Mouse (Mus musculus): ENCODE measurements at regions not wholly inside any gene's neighbourhood (a gene's known extent, or its start where the extent isn't known, plus 50 kb on each side); places are given as distances from the start of the nearest gene placed in this dataset.

GRCm38 (mm10) chr1:73839351-73839750 lies 284.9 kb downstream of the Tns1 start:
- 69% methylated on average over 2 of the region's 2 CpGs for WGBS
- no peak for ATAC-seq
- no peaks in the 10 kb centered on the region for H3K4me1 ChIP-seq (ENCODE audit: control insufficient read depth, insufficient read depth, low read length)
- no peaks in the 10 kb centered on the region for H3K27me3 ChIP-seq (replicated peaks; ENCODE audit: control insufficient read depth, insufficient read depth, low read length)
- H3K4me2 ChIP-seq (ENCODE audit: low read depth, low read length) = no peak overlapping the region
- H3K36me3 ChIP-seq (ENCODE audit: control insufficient read depth, insufficient read depth, low read length) = no peaks in the 10 kb centered on the region
- no peaks in the 10 kb centered on the region for H3K9me3 ChIP-seq (ENCODE audit: control insufficient read depth, low read length)
- H3K4me3 ChIP-seq (ENCODE audit: low read length) = no peak overlapping the region
- H3K9ac ChIP-seq (ENCODE audit: low read depth, low read length) = no peak overlapping the region
- H3K27ac ChIP-seq (ENCODE audit: low read length) = no peak overlapping the region

GRCm38 (mm10) chr1:73836680-73837079 lies 287.6 kb downstream of the Tns1 start:
- H3K4me2 ChIP-seq (ENCODE audit: low read depth, low read length) = no peak overlapping the region
- no peak for ATAC-seq
- no peak overlapping the region for H3K27ac ChIP-seq (ENCODE audit: low read length)
- H3K4me3 ChIP-seq (ENCODE audit: low read length) = no peak overlapping the region
- no peaks in the 10 kb centered on the region for H3K27me3 ChIP-seq (replicated peaks; ENCODE audit: control insufficient read depth, insufficient read depth, low read length)
- H3K36me3 ChIP-seq (ENCODE audit: control insufficient read depth, insufficient read depth, low read length) = no peaks in the 10 kb centered on the region
- no peak overlapping the region for H3K9ac ChIP-seq (ENCODE audit: low read depth, low read length)
- H3K9me3 ChIP-seq (ENCODE audit: control insufficient read depth, low read length) = no peaks in the 10 kb centered on the region
- H3K4me1 ChIP-seq (ENCODE audit: control insufficient read depth, insufficient read depth, low read length) = no peaks in the 10 kb centered on the region

GRCm38 (mm10) chr1:73834566-73834965 lies 289.7 kb downstream of the Tns1 start:
- Histone ChIP-seq H3K4me2 (ENCODE audit: low read depth, low read length) (no peak overlapping the region), H3K36me3 (ENCODE audit: control insufficient read depth, insufficient read depth, low read length) (no peaks in the 10 kb centered on the region), H3K4me1 (ENCODE audit: control insufficient read depth, insufficient read depth, low read length) (no peaks in the 10 kb centered on the region), H3K4me3 (ENCODE audit: low read length) (no peak overlapping the region), H3K27ac (ENCODE audit: low read length) (no peak overlapping the region), H3K9ac (ENCODE audit: low read depth, low read length) (no peak overlapping the region), H3K9me3 (ENCODE audit: control insufficient read depth, low read length) (no peaks in the 10 kb centered on the region), H3K27me3 (replicated peaks; ENCODE audit: control insufficient read depth, insufficient read depth, low read length) (no peaks in the 10 kb centered on the region)
- ATAC-seq = no peak
- 92% methylated on average over 1 of the region's 1 CpGs for WGBS

DNA sequence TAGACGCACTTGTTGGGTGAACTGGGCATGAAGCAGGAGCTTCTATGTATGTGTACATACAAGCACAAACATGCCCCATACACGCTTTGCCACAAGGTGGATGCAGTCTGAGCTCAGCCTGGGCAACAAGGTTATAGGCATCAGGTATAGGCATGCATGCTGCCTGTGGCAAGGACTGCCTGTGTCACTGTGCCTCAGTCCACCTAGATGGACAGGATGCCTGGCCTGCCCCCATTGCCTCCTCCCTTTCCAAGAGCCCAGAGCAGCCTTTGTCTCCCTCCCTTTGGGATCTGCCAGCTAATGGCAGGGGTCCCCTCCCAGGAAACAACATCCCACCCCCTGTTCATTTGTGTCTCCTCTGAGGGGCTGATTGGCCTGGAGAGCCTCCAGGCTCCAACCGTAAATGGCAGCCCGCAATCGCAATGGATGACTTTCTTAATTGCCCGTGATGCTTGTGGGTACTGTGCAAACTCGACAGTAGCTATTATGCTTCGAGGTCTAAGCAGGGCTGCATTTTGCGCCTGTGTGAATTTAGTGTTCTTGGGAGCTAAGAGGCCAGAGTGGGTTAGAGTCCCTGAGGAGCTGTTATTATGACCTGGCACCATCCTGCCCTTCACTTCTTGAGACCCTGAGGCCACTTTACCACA lies 293.6 kb downstream of the Tns1 start:
- no peak overlapping the region for H3K27ac ChIP-seq (ENCODE audit: low read length)
- H3K4me3 ChIP-seq (ENCODE audit: low read length) = no peak overlapping the region
- H3K36me3 ChIP-seq (ENCODE audit: control insufficient read depth, insufficient read depth, low read length) = no peaks in the 10 kb centered on the region
- H3K9me3 ChIP-seq (ENCODE audit: control insufficient read depth, low read length) = no peaks in the 10 kb centered on the region
- H3K4me1 ChIP-seq (ENCODE audit: control insufficient read depth, insufficient read depth, low read length) = no peaks in the 10 kb centered on the region
- WGBS = 73% methylated on average over 9 of the region's 9 CpGs
- H3K4me2 ChIP-seq (ENCODE audit: low read depth, low read length) = no peak overlapping the region
- H3K9ac ChIP-seq (ENCODE audit: low read depth, low read length) = no peak overlapping the region
- no peak for ATAC-seq
- no peaks in the 10 kb centered on the region for H3K27me3 ChIP-seq (replicated peaks; ENCODE audit: control insufficient read depth, insufficient read depth, low read length)

DNA sequence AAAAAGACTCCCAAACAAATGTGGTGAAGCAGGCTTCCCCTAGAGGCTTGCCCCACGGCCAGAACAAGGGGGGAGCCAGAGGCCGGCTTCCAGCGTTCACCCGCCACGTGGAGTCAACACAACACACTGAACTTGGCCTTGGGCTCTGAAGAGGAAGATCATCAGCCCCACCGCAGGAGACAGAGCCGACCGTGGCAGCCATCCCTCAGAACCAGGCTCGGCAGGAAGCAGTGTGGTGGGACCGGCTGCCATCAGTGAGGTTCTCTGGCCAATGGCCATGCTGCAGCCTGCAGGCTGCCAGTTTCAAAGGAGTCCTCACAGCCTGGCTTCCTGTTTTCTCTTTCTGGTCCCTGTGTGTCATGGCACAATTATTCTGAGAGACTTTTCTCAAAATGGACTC lies 295.3 kb downstream of the Tns1 start:
- Histone ChIP-seq H3K4me3 (ENCODE audit: low read length) (no peak overlapping the region), H3K4me1 (ENCODE audit: control insufficient read depth, insufficient read depth, low read length) (peaks cover 6% of the 10 kb centered on the region; the same call in 1 of the 2 replicates), H3K27me3 (replicated peaks; ENCODE audit: control insufficient read depth, insufficient read depth, low read length) (no peaks in the 10 kb centered on the region), H3K36me3 (ENCODE audit: control insufficient read depth, insufficient read depth, low read length) (no peaks in the 10 kb centered on the region), H3K9ac (ENCODE audit: low read depth, low read length) (no peak overlapping the region; the same call in 1 of the 2 replicates), H3K4me2 (ENCODE audit: low read depth, low read length) (no peak overlapping the region), H3K27ac (ENCODE audit: low read length) (no peak overlapping the region), H3K9me3 (ENCODE audit: control insufficient read depth, low read length) (no peaks in the 10 kb centered on the region)
- ATAC-seq = no peak
- WGBS = 52% methylated on average over 10 of the region's 10 CpGs

DNA sequence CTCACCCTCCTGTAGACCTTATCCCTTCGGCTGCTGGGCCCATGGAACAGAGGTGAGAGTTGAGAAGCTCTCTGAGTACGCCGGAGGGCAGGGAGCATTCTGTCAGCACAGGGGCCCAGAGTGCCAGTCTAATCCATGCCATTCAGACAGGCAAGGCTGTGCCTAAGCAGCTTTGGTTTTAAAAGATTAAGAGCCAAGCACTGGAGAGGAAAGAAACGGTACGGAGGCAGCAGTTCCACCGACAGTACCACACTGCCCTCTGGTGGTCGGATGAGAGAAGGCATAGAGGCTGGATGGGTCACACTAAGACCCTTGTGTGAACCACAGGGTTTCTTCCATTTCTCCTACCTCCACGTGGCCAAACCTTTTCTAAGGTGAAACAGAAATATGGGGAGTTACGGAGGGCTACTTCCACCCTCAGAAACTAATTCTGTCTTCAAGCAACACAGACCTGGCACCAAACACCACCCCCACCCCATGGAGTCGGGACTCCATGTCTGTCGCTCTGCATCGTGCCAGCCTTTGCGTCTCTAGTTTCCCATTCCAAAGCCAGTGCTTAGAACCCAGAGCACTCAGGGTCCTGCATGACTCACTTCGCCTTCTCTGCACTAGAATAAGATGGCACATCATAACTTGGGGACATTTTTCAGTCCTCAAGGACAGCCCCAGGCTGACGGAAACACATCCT lies 297.9 kb downstream of the Tns1 start:
- Histone ChIP-seq H3K4me3 (ENCODE audit: low read length) (no peak overlapping the region), H3K9me3 (ENCODE audit: control insufficient read depth, low read length) (no peaks in the 10 kb centered on the region), H3K4me2 (ENCODE audit: low read depth, low read length) (no peak overlapping the region), H3K4me1 (ENCODE audit: control insufficient read depth, insufficient read depth, low read length) (peaks cover 6% of the 10 kb centered on the region; the same call in 1 of the 2 replicates), H3K36me3 (ENCODE audit: control insufficient read depth, insufficient read depth, low read length) (no peaks in the 10 kb centered on the region), H3K9ac (ENCODE audit: low read depth, low read length) (no peak overlapping the region; the same call in 1 of the 2 replicates), H3K27me3 (replicated peaks; ENCODE audit: control insufficient read depth, insufficient read depth, low read length) (no peaks in the 10 kb centered on the region), H3K27ac (ENCODE audit: low read length) (no peak overlapping the region)
- WGBS = 40% methylated on average over 15 of the region's 15 CpGs
- peak; percentile 75; the same call in 1 of the 2 replicates for ATAC-seq

DNA sequence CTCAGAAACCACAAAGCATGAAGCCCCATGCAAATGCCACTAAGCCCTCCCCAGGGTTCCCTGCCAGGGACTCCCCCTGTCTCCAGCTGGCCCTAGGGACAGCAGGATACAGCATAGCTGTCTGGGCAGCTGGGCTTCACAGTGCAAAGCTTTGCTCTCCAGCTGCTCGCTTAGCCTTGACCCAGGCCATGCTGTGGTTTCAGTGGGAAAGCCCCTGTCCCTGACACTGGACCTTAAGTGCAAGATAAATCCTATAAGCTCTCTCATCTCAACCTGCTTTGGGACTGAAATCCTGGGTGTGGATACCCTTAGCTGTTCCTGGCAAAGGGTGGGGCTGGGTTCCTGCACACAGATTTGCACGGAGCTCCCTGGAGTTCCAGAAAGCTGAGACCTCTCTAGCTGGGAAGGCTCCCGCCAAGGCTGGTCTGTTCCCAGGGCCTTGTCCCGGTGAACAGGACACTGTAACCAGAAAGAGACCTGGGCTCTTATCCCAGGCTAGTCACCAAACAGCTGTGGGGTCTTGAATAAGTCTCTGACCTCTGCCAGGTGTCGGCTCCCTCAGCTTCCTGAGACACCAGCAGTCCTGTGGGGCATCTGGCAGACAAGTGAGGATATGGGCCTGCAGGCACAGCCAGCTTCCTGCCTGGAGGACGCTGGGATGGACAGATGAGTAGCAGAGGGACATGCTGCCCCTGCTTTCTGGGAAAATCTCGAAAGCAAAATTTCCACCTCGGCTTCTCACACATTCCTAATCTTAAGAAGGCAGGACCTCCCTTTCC lies 299.7 kb downstream of the Tns1 start:
- H3K9me3 ChIP-seq (ENCODE audit: control insufficient read depth, low read length) = no peaks in the 10 kb centered on the region
- no peak overlapping the region for H3K4me3 ChIP-seq (ENCODE audit: low read length)
- H3K4me2 ChIP-seq (ENCODE audit: low read depth, low read length) = no peak overlapping the region
- peaks cover 6% of the 10 kb centered on the region; the same call in 1 of the 2 replicates for H3K4me1 ChIP-seq (ENCODE audit: control insufficient read depth, insufficient read depth, low read length)
- H3K36me3 ChIP-seq (ENCODE audit: control insufficient read depth, insufficient read depth, low read length) = no peaks in the 10 kb centered on the region
- H3K27me3 ChIP-seq (replicated peaks; ENCODE audit: control insufficient read depth, insufficient read depth, low read length) = no peaks in the 10 kb centered on the region
- ATAC-seq = no peak; the same call in 1 of the 2 replicates
- no peak overlapping the region for H3K27ac ChIP-seq (ENCODE audit: low read length)
- WGBS = 63% methylated on average over 8 of the region's 8 CpGs
- H3K9ac ChIP-seq (ENCODE audit: low read depth, low read length) = peak overlapping the region; percentile 19; the same call in 1 of the 2 replicates

DNA sequence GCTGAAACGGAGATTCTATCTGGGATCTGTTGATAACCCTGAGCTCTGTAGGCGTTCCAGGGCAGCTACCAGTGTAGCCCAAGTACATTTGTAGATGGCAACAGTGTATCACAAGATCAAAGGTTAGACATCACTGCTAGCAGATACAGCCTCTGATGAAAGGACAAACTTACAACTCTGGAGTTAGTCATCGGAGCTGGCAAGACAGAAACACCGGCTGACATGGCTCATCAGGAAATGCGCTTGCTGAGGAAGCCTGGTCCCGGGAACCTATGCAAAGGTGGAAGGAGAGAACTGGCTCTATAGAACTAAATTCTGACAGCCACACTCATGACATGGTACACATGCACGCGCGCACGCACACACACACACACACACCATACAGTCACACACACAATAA lies 300.5 kb downstream of the Tns1 start:
- 82% methylated on average over 10 of the region's 10 CpGs for WGBS
- Histone ChIP-seq H3K27ac (ENCODE audit: low read length) (no peak overlapping the region), H3K4me2 (ENCODE audit: low read depth, low read length) (no peak overlapping the region), H3K9ac (ENCODE audit: low read depth, low read length) (no peak overlapping the region), H3K4me1 (ENCODE audit: control insufficient read depth, insufficient read depth, low read length) (peaks cover 6% of the 10 kb centered on the region; the same call in 1 of the 2 replicates), H3K36me3 (ENCODE audit: control insufficient read depth, insufficient read depth, low read length) (no peaks in the 10 kb centered on the region), H3K27me3 (replicated peaks; ENCODE audit: control insufficient read depth, insufficient read depth, low read length) (no peaks in the 10 kb centered on the region), H3K9me3 (ENCODE audit: control insufficient read depth, low read length) (no peaks in the 10 kb centered on the region), H3K4me3 (ENCODE audit: low read length) (no peak overlapping the region)
- ATAC-seq = no peak

DNA sequence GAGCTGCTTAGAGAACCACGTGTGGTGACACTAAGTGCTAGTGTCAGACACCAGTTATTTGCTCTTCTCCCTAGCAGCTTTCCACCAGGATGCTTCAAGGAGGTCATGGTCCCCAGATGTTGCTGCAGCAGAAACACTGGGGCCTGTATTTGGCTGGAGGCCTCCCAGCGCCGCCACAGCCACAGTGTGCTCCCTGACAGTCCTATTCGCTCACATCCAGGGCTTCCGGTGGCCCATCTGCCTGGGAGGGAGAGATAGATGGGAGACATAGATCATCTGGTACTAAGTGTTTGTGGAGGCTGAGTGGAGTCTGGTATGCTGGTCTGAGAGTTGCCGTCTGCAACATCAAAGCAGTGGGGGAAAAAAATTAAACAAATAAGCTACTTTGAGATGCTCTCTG lies 301.6 kb downstream of the Tns1 start:
- no peaks in the 10 kb centered on the region for H3K27me3 ChIP-seq (replicated peaks; ENCODE audit: control insufficient read depth, insufficient read depth, low read length)
- H3K4me3 ChIP-seq (ENCODE audit: low read length) = no peak overlapping the region
- ATAC-seq = peak; percentile 68
- H3K4me1 ChIP-seq (ENCODE audit: control insufficient read depth, insufficient read depth, low read length) = peaks cover 6% of the 10 kb centered on the region; the same call in 1 of the 2 replicates
- H3K36me3 ChIP-seq (ENCODE audit: control insufficient read depth, insufficient read depth, low read length) = no peaks in the 10 kb centered on the region
- H3K27ac ChIP-seq (ENCODE audit: low read length) = no peak overlapping the region
- H3K4me2 ChIP-seq (ENCODE audit: low read depth, low read length) = no peak overlapping the region
- no peaks in the 10 kb centered on the region for H3K9me3 ChIP-seq (ENCODE audit: control insufficient read depth, low read length)
- no peak overlapping the region for H3K9ac ChIP-seq (ENCODE audit: low read depth, low read length)
- 38% methylated on average over 6 of the region's 6 CpGs for whole genome bisulfite sequencing
